Mouse (Mus musculus) embryonic fibroblast, embryonic 13.5 days (primary cell): ENCODE measurements around the gene Wdr31. TPM values are rescaled to one million over a fixed set of nuclear protein-coding genes. Genes with fewer than 3 reads are reported as not detected.

ENCODE experiments used
- H3K27ac ChIP-seq: 2 replicates; pipeline ENCODE4 v1.5.1; 2012; ENCODE audit warnings: low read length, control low read depth, inconsistent platforms; ENCODE audit not compliant: insufficient read depth
- H3K4me1 ChIP-seq: 2 replicates; pipeline ENCODE4 v1.6.1; 2011; ENCODE audit warnings: low read length; ENCODE audit not compliant: control insufficient read depth, insufficient read depth
- H3K4me3 ChIP-seq: 2 replicates; pipeline ENCODE4 v1.5.1; 2011; ENCODE audit warnings: mild to moderate bottlenecking, control low read depth, low read length; ENCODE audit not compliant: insufficient read depth
- CTCF ChIP-seq: IDR thresholded peaks from 2 replicates; pipeline ENCODE4 v1.5.1; 2011; ENCODE audit warnings: mild to moderate bottlenecking, control low read depth, low read length, moderate library complexity, borderline replicate concordance; ENCODE audit not compliant: insufficient read depth
- POLR2A ChIP-seq: IDR thresholded peaks from 2 replicates; pipeline ENCODE4 v1.6.1; 2011; ENCODE audit warnings: low read depth, mild to moderate bottlenecking, control low read depth, low read length, moderate library complexity
- polyA plus RNA-seq: library from polyadenylated mRNA; stranded (reverse); fragments of >200 nt; gene quantifications from 2 replicates; pipeline ENCODE4 v1.2.4, GENCODE M21; 2011; ENCODE audit warnings: low read depth; ENCODE audit not compliant: missing spikeins, insufficient read length

The Wdr31 gene
- polyA plus RNA-seq, 1 experiment, result 2.4 TPM

DNA sequence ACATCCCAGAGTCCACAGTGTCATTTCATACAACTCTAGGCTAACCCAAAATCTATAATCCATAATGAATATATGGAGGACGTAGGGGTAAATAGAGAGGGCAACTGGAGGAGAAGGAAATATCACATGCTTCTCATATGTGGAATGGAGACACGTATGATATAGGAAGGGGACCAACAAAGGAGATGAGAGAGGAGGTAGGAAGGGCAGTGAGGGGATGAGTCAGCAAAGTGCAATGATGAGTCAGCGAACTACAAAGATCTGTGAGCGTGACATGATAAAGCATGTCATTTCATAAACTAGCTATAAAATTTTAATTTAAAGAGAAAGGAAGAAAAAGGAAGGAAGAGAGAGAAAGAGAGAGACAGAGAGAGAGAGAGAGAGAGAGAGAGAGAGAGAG lies 39.2 kb downstream of the Wdr31 start:
- Histone ChIP-seq H3K4me3 (no peak overlapping the region), H3K4me1 (no peaks in the 10 kb centered on the region; the same call in 1 of the 2 replicates), H3K27ac (no peak overlapping the region)
- TF ChIP-seq POLR2A (no peak), CTCF (no peak)

GRCm38 (mm10) chr4:62430678-62431077 lies 40.0 kb downstream of the Wdr31 start:
- Histone ChIP-seq H3K27ac (no peak overlapping the region), H3K4me3 (no peak overlapping the region), H3K4me1 (no peaks in the 10 kb centered on the region; the same call in 1 of the 2 replicates)
- TF ChIP-seq CTCF, result no peak
- TF ChIP-seq POLR2A, result no peak

DNA sequence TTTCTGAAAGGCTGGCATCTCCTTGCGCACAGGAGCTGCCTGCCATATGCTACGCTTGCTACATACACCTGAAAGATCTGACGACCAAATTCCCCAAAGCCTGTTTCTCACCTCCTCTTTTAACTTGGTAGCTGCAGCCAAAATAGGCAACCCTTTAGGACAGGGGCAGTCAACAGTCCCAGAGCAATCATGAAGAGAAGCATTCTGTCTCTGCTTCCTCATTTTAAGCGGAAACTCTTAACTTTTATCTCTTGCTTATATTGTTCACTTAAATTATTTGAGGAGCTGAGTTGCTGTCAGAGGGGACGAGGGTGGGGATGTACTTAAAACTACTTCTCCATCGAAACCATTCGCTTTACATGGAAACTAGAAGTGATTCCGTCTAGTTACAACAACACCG lies 41.1 kb downstream of the Wdr31 start:
- no peak for TF ChIP-seq CTCF
- no peak for TF ChIP-seq POLR2A
- H3K4me1 ChIP-seq, result no peaks in the 10 kb centered on the region; the same call in 1 of the 2 replicates
- no peak overlapping the region for H3K27ac ChIP-seq
- H3K4me3 ChIP-seq, result no peak overlapping the region

GRCm38 (mm10) chr4:62427978-62428758 lies 42.5 kb downstream of the Wdr31 start:
- Histone ChIP-seq H3K4me3 (no peak overlapping the region), H3K27ac (no peak overlapping the region), H3K4me1 (no peaks in the 10 kb centered on the region)
- TF ChIP-seq POLR2A (no peak), CTCF (no peak)

- no peaks in the 10 kb centered on the region for H3K4me1 ChIP-seq
- no peak overlapping the region for H3K27ac ChIP-seq
- TF ChIP-seq POLR2A (no peak), CTCF (no peak)
- H3K4me3 ChIP-seq, result no peak overlapping the region
Observed at GRCm38 (mm10) chr4:62425891-62426290, 44.8 kb downstream of the Wdr31 start.

GRCm38 (mm10) chr4:62419091-62419490 lies 51.6 kb downstream of the Wdr31 start:
- Histone ChIP-seq H3K4me1 (no peaks in the 10 kb centered on the region), H3K27ac (no peak overlapping the region), H3K4me3 (no peak overlapping the region)
- TF ChIP-seq CTCF, result no peak
- no peak for TF ChIP-seq POLR2A

DNA sequence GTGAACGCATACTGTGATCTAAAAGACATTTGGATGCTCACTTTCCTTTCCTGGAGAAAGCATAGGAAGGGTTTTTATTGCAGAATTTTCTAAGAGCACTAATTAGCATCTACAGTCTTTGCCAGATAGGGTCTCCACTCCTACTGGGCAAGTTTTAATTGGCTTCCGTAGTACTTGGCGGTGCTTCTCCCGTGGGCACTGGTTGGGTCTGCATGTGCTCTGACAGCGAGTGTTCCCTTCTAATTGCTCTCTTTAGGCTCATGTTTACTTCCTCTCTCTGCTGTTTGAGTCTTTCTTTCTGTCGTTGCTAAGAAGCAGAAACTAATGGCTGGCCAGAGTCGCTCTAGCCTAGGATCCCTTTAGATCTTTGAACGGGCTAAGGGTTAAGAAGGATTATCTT lies 52.2 kb downstream of the Wdr31 start:
- TF ChIP-seq CTCF (no peak), POLR2A (no peak)
- no peak overlapping the region for H3K27ac ChIP-seq
- no peak overlapping the region for H3K4me3 ChIP-seq
- no peaks in the 10 kb centered on the region for H3K4me1 ChIP-seq

GRCm38 (mm10) chr4:62411606-62412005 lies 59.1 kb downstream of the Wdr31 start:
- H3K27ac ChIP-seq, result no peak overlapping the region
- no peaks in the 10 kb centered on the region for H3K4me1 ChIP-seq
- H3K4me3 ChIP-seq, result no peak overlapping the region
- TF ChIP-seq CTCF, result no peak
- no peak for TF ChIP-seq POLR2A

DNA sequence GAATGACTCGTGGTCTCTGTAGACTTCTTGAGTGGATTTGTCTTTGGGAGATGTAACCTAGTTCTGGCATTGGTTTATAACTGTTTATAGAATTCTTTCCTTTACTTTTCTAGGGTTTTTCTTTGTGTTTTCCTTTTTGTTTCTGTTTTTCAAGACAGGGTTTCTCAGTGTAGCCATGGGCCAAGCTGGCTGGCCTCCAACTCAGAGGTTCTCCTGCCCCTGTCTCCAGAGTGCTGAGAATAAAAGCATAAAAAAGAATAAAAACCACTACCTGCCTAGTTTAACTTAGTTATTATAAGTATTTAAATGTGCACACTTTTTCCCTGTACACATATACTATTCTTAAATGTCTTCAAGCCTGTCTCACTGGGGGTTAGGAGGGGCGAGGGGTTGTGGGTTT lies 60.4 kb downstream of the Wdr31 start:
- Histone ChIP-seq H3K4me1 (no peaks in the 10 kb centered on the region), H3K27ac (no peak overlapping the region), H3K4me3 (peak overlapping the region; percentile 90)
- TF ChIP-seq CTCF (no peak), POLR2A (no peak)

- Histone ChIP-seq H3K4me3 (peak overlapping the region; percentile 90), H3K27ac (no peak overlapping the region), H3K4me1 (no peaks in the 10 kb centered on the region)
- no peak for TF ChIP-seq CTCF
- no peak for TF ChIP-seq POLR2A
Observed at GRCm38 (mm10) chr4:62409615-62410014, 61.1 kb downstream of the Wdr31 start.
